Mouse (Mus musculus): ENCODE measurements at regions not wholly inside any gene's neighbourhood (a gene's known extent, or its start where the extent isn't known, plus 50 kb on each side); places are given as distances from the start of the nearest gene placed in this dataset.

GRCm38 (mm10) chr10:43780571-43780970 is 121.0 kb downstream of the Qrsl1 start:
- H3K4me1 ChIP-seq (ENCODE audit: control insufficient read depth, insufficient read depth, low read length) = no peaks in the 10 kb centered on the region
- no peak overlapping the region for H3K4me2 ChIP-seq (replicated peaks; ENCODE audit: low read depth, low read length)
- H3K27ac ChIP-seq (ENCODE audit: low read depth, low read length) = no peak overlapping the region
- WGBS = 98% methylated on average over 4 of the region's 4 CpGs
- no peak overlapping the region for H3K4me3 ChIP-seq (ENCODE audit: low read length)
- H3K9ac ChIP-seq (ENCODE audit: low read depth, low read length) = no peak overlapping the region
- no peak for ATAC-seq (ENCODE audit: low FRiP score, low TSS enrichment)
- H3K36me3 ChIP-seq (ENCODE audit: control insufficient read depth, insufficient read depth, low read length) = no peaks in the 10 kb centered on the region
- peaks cover 6% of the 10 kb centered on the region for H3K9me3 ChIP-seq (ENCODE audit: control insufficient read depth, low read length)
- no peaks in the 10 kb centered on the region for H3K27me3 ChIP-seq (ENCODE audit: control insufficient read depth, insufficient read depth, low read length)

- Histone ChIP-seq H3K4me1 (ENCODE audit: control insufficient read depth, insufficient read depth, low read length) (no peaks in the 10 kb centered on the region), H3K9me3 (ENCODE audit: control insufficient read depth, low read length) (peaks cover 6% of the 10 kb centered on the region), H3K4me2 (replicated peaks; ENCODE audit: low read depth, low read length) (no peak overlapping the region), H3K4me3 (ENCODE audit: low read length) (no peak overlapping the region), H3K27me3 (ENCODE audit: control insufficient read depth, insufficient read depth, low read length) (no peaks in the 10 kb centered on the region), H3K36me3 (ENCODE audit: control insufficient read depth, insufficient read depth, low read length) (no peaks in the 10 kb centered on the region), H3K9ac (ENCODE audit: low read depth, low read length) (no peak overlapping the region), H3K27ac (ENCODE audit: low read depth, low read length) (no peak overlapping the region)
- 63% methylated on average over 3 of the region's 3 CpGs for WGBS
- no peak for ATAC-seq (ENCODE audit: low FRiP score, low TSS enrichment)
Observed at GRCm38 (mm10) chr10:43783304-43783703, 118.2 kb downstream of the Qrsl1 start.

GRCm38 (mm10) chr10:43790780-43791179 is 110.8 kb downstream of the Qrsl1 start:
- no peak for ATAC-seq (ENCODE audit: low FRiP score, low TSS enrichment)
- no peak overlapping the region for H3K9ac ChIP-seq (ENCODE audit: low read depth, low read length)
- H3K4me3 ChIP-seq (ENCODE audit: low read length) = no peak overlapping the region
- H3K36me3 ChIP-seq (ENCODE audit: control insufficient read depth, insufficient read depth, low read length) = no peaks in the 10 kb centered on the region
- no peaks in the 10 kb centered on the region for H3K4me1 ChIP-seq (ENCODE audit: control insufficient read depth, insufficient read depth, low read length)
- H3K27ac ChIP-seq (ENCODE audit: low read depth, low read length) = no peak overlapping the region
- no peaks in the 10 kb centered on the region for H3K9me3 ChIP-seq (ENCODE audit: control insufficient read depth, low read length)
- no peak overlapping the region for H3K4me2 ChIP-seq (replicated peaks; ENCODE audit: low read depth, low read length)
- WGBS = 89% methylated on average over 4 of the region's 4 CpGs
- no peaks in the 10 kb centered on the region for H3K27me3 ChIP-seq (ENCODE audit: control insufficient read depth, insufficient read depth, low read length)

GRCm38 (mm10) chr10:43791525-43792021 is 110.0 kb downstream of the Qrsl1 start:
- no peak for ATAC-seq (ENCODE audit: low FRiP score, low TSS enrichment)
- WGBS = 92% methylated on average over 4 of the region's 4 CpGs

GRCm38 (mm10) chr10:43792618-43793017 is 108.9 kb downstream of the Qrsl1 start:
- WGBS = 83% methylated on average over 3 of the region's 3 CpGs
- ATAC-seq (ENCODE audit: low FRiP score, low TSS enrichment) = no peak

More at GRCm38 (mm10) chr10:43791525-43792021, 110.0 kb downstream of the Qrsl1 start:
- no peaks in the 10 kb centered on the region for H3K36me3 ChIP-seq (ENCODE audit: control insufficient read depth, insufficient read depth, low read length)
- H3K27ac ChIP-seq (ENCODE audit: low read depth, low read length) = no peak overlapping the region
- no peak overlapping the region for H3K9ac ChIP-seq (ENCODE audit: low read depth, low read length)
- H3K9me3 ChIP-seq (ENCODE audit: control insufficient read depth, low read length) = no peaks in the 10 kb centered on the region
- H3K4me2 ChIP-seq (replicated peaks; ENCODE audit: low read depth, low read length) = no peak overlapping the region
- no peak overlapping the region for H3K4me3 ChIP-seq (ENCODE audit: low read length)
- no peaks in the 10 kb centered on the region for H3K4me1 ChIP-seq (ENCODE audit: control insufficient read depth, insufficient read depth, low read length)
- H3K27me3 ChIP-seq (ENCODE audit: control insufficient read depth, insufficient read depth, low read length) = no peaks in the 10 kb centered on the region

GRCm38 (mm10) chr10:43794587-43794986 is 107.0 kb downstream of the Qrsl1 start:
- Histone ChIP-seq H3K4me1 (ENCODE audit: control insufficient read depth, insufficient read depth, low read length) (no peaks in the 10 kb centered on the region), H3K9ac (ENCODE audit: low read depth, low read length) (no peak overlapping the region), H3K27me3 (ENCODE audit: control insufficient read depth, insufficient read depth, low read length) (no peaks in the 10 kb centered on the region), H3K27ac (ENCODE audit: low read depth, low read length) (no peak overlapping the region), H3K4me3 (ENCODE audit: low read length) (no peak overlapping the region), H3K4me2 (replicated peaks; ENCODE audit: low read depth, low read length) (no peak overlapping the region), H3K9me3 (ENCODE audit: control insufficient read depth, low read length) (no peaks in the 10 kb centered on the region), H3K36me3 (ENCODE audit: control insufficient read depth, insufficient read depth, low read length) (no peaks in the 10 kb centered on the region)
- WGBS = 31% methylated on average over 9 of the region's 9 CpGs
- peak; percentile 77; the same call in 1 of the 2 replicates for ATAC-seq (ENCODE audit: low FRiP score, low TSS enrichment)

More at GRCm38 (mm10) chr10:43792618-43793017, 108.9 kb downstream of the Qrsl1 start:
- no peak overlapping the region for H3K4me2 ChIP-seq (replicated peaks; ENCODE audit: low read depth, low read length)
- H3K27me3 ChIP-seq (ENCODE audit: control insufficient read depth, insufficient read depth, low read length) = no peaks in the 10 kb centered on the region
- no peak overlapping the region for H3K27ac ChIP-seq (ENCODE audit: low read depth, low read length)
- no peak overlapping the region for H3K9ac ChIP-seq (ENCODE audit: low read depth, low read length)
- H3K36me3 ChIP-seq (ENCODE audit: control insufficient read depth, insufficient read depth, low read length) = no peaks in the 10 kb centered on the region
- no peak overlapping the region for H3K4me3 ChIP-seq (ENCODE audit: low read length)
- no peaks in the 10 kb centered on the region for H3K9me3 ChIP-seq (ENCODE audit: control insufficient read depth, low read length)
- H3K4me1 ChIP-seq (ENCODE audit: control insufficient read depth, insufficient read depth, low read length) = no peaks in the 10 kb centered on the region

GRCm38 (mm10) chr10:43800077-43800476 is 101.5 kb downstream of the Qrsl1 start:
- 20% methylated on average over 3 of the region's 3 CpGs for WGBS
- Histone ChIP-seq H3K27me3 (ENCODE audit: control insufficient read depth, insufficient read depth, low read length) (no peaks in the 10 kb centered on the region), H3K27ac (ENCODE audit: low read depth, low read length) (no peak overlapping the region), H3K4me3 (ENCODE audit: low read length) (no peak overlapping the region), H3K9me3 (ENCODE audit: control insufficient read depth, low read length) (peaks cover 2% of the 10 kb centered on the region; the same call in 1 of the 2 replicates), H3K9ac (ENCODE audit: low read depth, low read length) (no peak overlapping the region), H3K4me2 (replicated peaks; ENCODE audit: low read depth, low read length) (no peak overlapping the region), H3K4me1 (ENCODE audit: control insufficient read depth, insufficient read depth, low read length) (no peaks in the 10 kb centered on the region), H3K36me3 (ENCODE audit: control insufficient read depth, insufficient read depth, low read length) (no peaks in the 10 kb centered on the region)
- ATAC-seq (ENCODE audit: low FRiP score, low TSS enrichment) = 0 out of 2 replicates have a peak, but pooled peaks have one; percentile 46

GRCm38 (mm10) chr10:43815291-43815690 is 86.3 kb downstream of the Qrsl1 start:
- Histone ChIP-seq H3K4me1 (ENCODE audit: control insufficient read depth, insufficient read depth, low read length) (no peaks in the 10 kb centered on the region), H3K9ac (ENCODE audit: low read depth, low read length) (no peak overlapping the region), H3K4me2 (replicated peaks; ENCODE audit: low read depth, low read length) (no peak overlapping the region), H3K36me3 (ENCODE audit: control insufficient read depth, insufficient read depth, low read length) (no peaks in the 10 kb centered on the region), H3K27ac (ENCODE audit: low read depth, low read length) (no peak overlapping the region), H3K9me3 (ENCODE audit: control insufficient read depth, low read length) (no peaks in the 10 kb centered on the region), H3K4me3 (ENCODE audit: low read length) (no peak overlapping the region), H3K27me3 (ENCODE audit: control insufficient read depth, insufficient read depth, low read length) (no peaks in the 10 kb centered on the region)
- ATAC-seq (ENCODE audit: low FRiP score, low TSS enrichment) = peak; percentile 24; the same call in 1 of the 2 replicates
- 41% methylated on average over 5 of the region's 5 CpGs for WGBS

GRCm38 (mm10) chr10:43817522-43818198 is 83.9 kb downstream of the Qrsl1 start:
- H3K4me1 ChIP-seq (ENCODE audit: control insufficient read depth, insufficient read depth, low read length) = no peaks in the 10 kb centered on the region
- no peak overlapping the region for H3K4me3 ChIP-seq (ENCODE audit: low read length)
- no peaks in the 10 kb centered on the region for H3K36me3 ChIP-seq (ENCODE audit: control insufficient read depth, insufficient read depth, low read length)
- ATAC-seq (ENCODE audit: low FRiP score, low TSS enrichment) = no peak
- H3K27me3 ChIP-seq (ENCODE audit: control insufficient read depth, insufficient read depth, low read length) = no peaks in the 10 kb centered on the region
- 83% methylated on average over 9 of the region's 9 CpGs for WGBS
- no peak overlapping the region for H3K9ac ChIP-seq (ENCODE audit: low read depth, low read length)
- H3K27ac ChIP-seq (ENCODE audit: low read depth, low read length) = no peak overlapping the region
- H3K9me3 ChIP-seq (ENCODE audit: control insufficient read depth, low read length) = no peaks in the 10 kb centered on the region
- H3K4me2 ChIP-seq (replicated peaks; ENCODE audit: low read depth, low read length) = no peak overlapping the region

Data from kidney, embryonic 14.5 days (tissue).